Mouse (Mus musculus) forebrain, embryonic 16.5 days (tissue): ENCODE data around the gene Thrap3. TPM values are rescaled to one million over a fixed set of nuclear protein-coding genes. Genes with fewer than 3 reads are reported as not detected.

ENCODE experiments used
- ATAC-seq: fragments of 200-750 bp; cut with Nextera tagmentation; 2 replicates; pipeline ENCODE4 v1.8.0; 2017; ENCODE audit warnings: mild to moderate bottlenecking, moderate library complexity
- H3K27ac ChIP-seq: fragments of 300-500 bp; sonication (generic); 2 replicates; pipeline ENCODE4 v1.5.1; 2014; ENCODE audit warnings: low read length, control low read depth
- H3K27me3 ChIP-seq: fragments of 300-500 bp; sonication (generic); replicated peaks from 2 replicates; pipeline ENCODE4 v1.6.1; 2014; ENCODE audit warnings: low read length; ENCODE audit not compliant: control insufficient read depth, insufficient read depth
- H3K36me3 ChIP-seq: fragments of 300-500 bp; sonication (generic); 2 replicates; pipeline ENCODE4 v1.6.1; 2014; ENCODE audit not compliant: control insufficient read depth, insufficient read depth
- H3K4me1 ChIP-seq: fragments of 300-500 bp; sonication (generic); replicated peaks from 2 replicates; pipeline ENCODE4 v1.6.1; 2014; ENCODE audit warnings: low read length; ENCODE audit not compliant: control insufficient read depth, insufficient read depth
- H3K4me2 ChIP-seq: fragments of 300-500 bp; sonication (generic); 2 replicates; pipeline ENCODE4 v1.6.1; 2014; ENCODE audit warnings: mild to moderate bottlenecking, low read length, control low read depth
- H3K4me3 ChIP-seq: fragments of 300-500 bp; sonication (generic); replicated peaks from 2 replicates; pipeline ENCODE4 v1.5.1; 2014; ENCODE audit warnings: mild to moderate bottlenecking, low read length, control low read depth
- H3K9ac ChIP-seq: fragments of 300-500 bp; sonication (generic); replicated peaks from 2 replicates; pipeline ENCODE4 v1.6.1; 2014; ENCODE audit warnings: low read depth, low read length, control low read depth
- H3K9me3 ChIP-seq: fragments of 300-500 bp; sonication (generic); 2 replicates; pipeline ENCODE4 v1.6.1; 2016; ENCODE audit warnings: low read length; ENCODE audit not compliant: control insufficient read depth
- WGBS: fragments of 180-500 bp; shearing (Covaris S2); extraction: QIAGEN DNeasy Blood & Tissue Kit; methylation state at CpG from one replicate; pipeline ENCODE4 v1.1.7; 2014; 5-methylcytosine and 5-hydroxymethylcytosine counted together
- polyA plus RNA-seq: library from polyadenylated mRNA; unstranded; fragments of >200 nt; fragmentation: Nextera tagmentation; extraction: Ambion mirVana; gene quantifications from 2 replicates; pipeline ENCODE4 v1.2.1, GENCODE M21; 2015

Thrap3 gene
- polyA plus RNA-seq, 1 experiment from 2014 or later = 172 TPM

GRCm38 (mm10) chr4:126201514-126202302 lies 852 bp downstream of the Thrap3 start:
- Histone ChIP-seq H3K27me3 (no peaks in the 10 kb centered on the region), H3K9ac (peak overlapping the region; percentile 84), H3K4me2 (peak overlapping the region; percentile 88), H3K36me3 (no peaks in the 10 kb centered on the region), H3K9me3 (no peaks in the 10 kb centered on the region), H3K4me1 (peaks cover 32% of the 10 kb centered on the region), H3K4me3 (peak overlapping the region; percentile 79), H3K27ac (peak overlapping the region; percentile 92)
- no peak for ATAC-seq
- under 1% methylated on average over 28 of the region's 28 CpGs for WGBS

- peak overlapping the region; percentile 79 for H3K4me3 ChIP-seq
- peaks cover 32% of the 10 kb centered on the region for H3K4me1 ChIP-seq
- no peak overlapping the region for H3K27ac ChIP-seq
- 61% methylated on average over 2 of the region's 2 CpGs for WGBS
- H3K27me3 ChIP-seq = no peaks in the 10 kb centered on the region
- no peaks in the 10 kb centered on the region for H3K9me3 ChIP-seq
- ATAC-seq = no peak
- peak overlapping the region; percentile 88 for H3K4me2 ChIP-seq
- H3K36me3 ChIP-seq = no peaks in the 10 kb centered on the region
- no peak overlapping the region for H3K9ac ChIP-seq
These were observed 1.9 kb downstream of the Thrap3 start for GRCm38 (mm10) chr4:126200656-126201055.

- no peaks in the 10 kb centered on the region for H3K27me3 ChIP-seq
- peaks cover 32% of the 10 kb centered on the region for H3K4me1 ChIP-seq
- H3K36me3 ChIP-seq = no peaks in the 10 kb centered on the region
- no peak for ATAC-seq
- H3K27ac ChIP-seq = no peak overlapping the region
- peak overlapping the region; percentile 88; the same call in 1 of the 2 replicates for H3K4me2 ChIP-seq
- WGBS = 43% methylated on average over 1 of the region's 1 CpGs
- H3K9ac ChIP-seq = no peak overlapping the region
- no peak overlapping the region for H3K4me3 ChIP-seq
- H3K9me3 ChIP-seq = no peaks in the 10 kb centered on the region
These were observed 2.5 kb downstream of the Thrap3 start for GRCm38 (mm10) chr4:126200036-126200435.

- Histone ChIP-seq H3K9me3 (no peaks in the 10 kb centered on the region), H3K27ac (no peak overlapping the region), H3K4me1 (peaks cover 32% of the 10 kb centered on the region), H3K4me2 (no peak overlapping the region), H3K36me3 (no peaks in the 10 kb centered on the region), H3K9ac (no peak overlapping the region), H3K27me3 (no peaks in the 10 kb centered on the region), H3K4me3 (no peak overlapping the region)
- no peak for ATAC-seq
- WGBS = 84% methylated on average over 6 of the region's 6 CpGs
These were observed 3.0 kb downstream of the Thrap3 start for GRCm38 (mm10) chr4:126199556-126199955.

GRCm38 (mm10) chr4:126197485-126197884 lies 5.1 kb downstream of the Thrap3 start:
- Histone ChIP-seq H3K36me3 (peaks cover 3% of the 10 kb centered on the region; the same call in 1 of the 2 replicates), H3K4me1 (peaks cover 32% of the 10 kb centered on the region), H3K4me2 (no peak overlapping the region), H3K9me3 (no peaks in the 10 kb centered on the region), H3K4me3 (no peak overlapping the region), H3K27ac (no peak overlapping the region), H3K9ac (no peak overlapping the region), H3K27me3 (no peaks in the 10 kb centered on the region)
- WGBS = 72% methylated on average over 3 of the region's 3 CpGs
- ATAC-seq = no peak

- Histone ChIP-seq H3K4me3 (no peak overlapping the region), H3K4me2 (no peak overlapping the region), H3K4me1 (peaks cover 14% of the 10 kb centered on the region), H3K27ac (no peak overlapping the region), H3K9ac (no peak overlapping the region), H3K9me3 (no peaks in the 10 kb centered on the region), H3K36me3 (peaks cover 3% of the 10 kb centered on the region; the same call in 1 of the 2 replicates), H3K27me3 (no peaks in the 10 kb centered on the region)
- WGBS = 92% methylated on average over 4 of the region's 4 CpGs
- ATAC-seq = no peak
These were observed 7.6 kb downstream of the Thrap3 start for GRCm38 (mm10) chr4:126194916-126195315.

GRCm38 (mm10) chr4:126194216-126194615 lies 8.3 kb downstream of the Thrap3 start:
- Histone ChIP-seq H3K9me3 (no peaks in the 10 kb centered on the region), H3K9ac (no peak overlapping the region), H3K4me1 (peaks cover 8% of the 10 kb centered on the region), H3K4me2 (no peak overlapping the region), H3K27me3 (no peaks in the 10 kb centered on the region), H3K27ac (no peak overlapping the region), H3K4me3 (no peak overlapping the region), H3K36me3 (peaks cover 3% of the 10 kb centered on the region; the same call in 1 of the 2 replicates)
- ATAC-seq = no peak

GRCm38 (mm10) chr4:126190636-126191035 lies 11.9 kb downstream of the Thrap3 start:
- H3K4me2 ChIP-seq = no peak overlapping the region
- no peak for ATAC-seq
- H3K27me3 ChIP-seq = no peaks in the 10 kb centered on the region
- H3K36me3 ChIP-seq = peaks cover 5% of the 10 kb centered on the region; the same call in 1 of the 2 replicates
- H3K9me3 ChIP-seq = no peaks in the 10 kb centered on the region
- WGBS = 90% methylated on average over 2 of the region's 2 CpGs
- H3K4me1 ChIP-seq = no peaks in the 10 kb centered on the region
- H3K9ac ChIP-seq = no peak overlapping the region
- H3K4me3 ChIP-seq = no peak overlapping the region
- no peak overlapping the region for H3K27ac ChIP-seq

- Histone ChIP-seq H3K4me3 (no peak overlapping the region), H3K4me1 (0 out of 2 replicates have a peak, but pooled peaks cover 2% of the 10 kb centered on the region), H3K27ac (no peak overlapping the region), H3K9me3 (no peaks in the 10 kb centered on the region), H3K4me2 (no peak overlapping the region), H3K27me3 (no peaks in the 10 kb centered on the region), H3K36me3 (peaks cover 5% of the 10 kb centered on the region; the same call in 1 of the 2 replicates), H3K9ac (no peak overlapping the region)
- 94% methylated on average over 3 of the region's 3 CpGs for WGBS
- no peak for ATAC-seq
These were observed 15.5 kb downstream of the Thrap3 start for GRCm38 (mm10) chr4:126187096-126187495.
